Mouse (Mus musculus) liver, embryonic 14.5 days (tissue): ENCODE results near the gene Ephb1. TPM values are rescaled to one million over a fixed set of nuclear protein-coding genes. Genes with fewer than 3 reads are reported as not detected.

Experiments used
- ATAC-seq: fragments of 200-750 bp; cut with Nextera tagmentation; 2 replicates; pipeline ENCODE4 v1.8.0; 2017; ENCODE audit warnings: moderate number of reproducible peaks, mild to moderate bottlenecking, moderate library complexity; ENCODE audit not compliant: insufficient read depth
- DNase-seq, 3 experiments: peaks; one replicate each; pipeline ENCODE4 v3.0.0-alpha.2; 2012 to 2013; ENCODE audit warnings: low read depth in 3 of 3, low spot score in 3 of 3
- H3K27ac ChIP-seq: fragments of 300-500 bp; sonication (generic); 2 replicates; pipeline ENCODE4 v1.5.1; 2014; ENCODE audit warnings: moderate library complexity, mild to moderate bottlenecking, control low read depth, inconsistent platforms
- H3K27me3 ChIP-seq: fragments of 300-500 bp; sonication (generic); 2 replicates; pipeline ENCODE4 v1.6.1; 2014; ENCODE audit warnings: mild to moderate bottlenecking, low read length, moderate library complexity; ENCODE audit not compliant: control insufficient read depth, insufficient read depth
- H3K36me3 ChIP-seq: fragments of 300-500 bp; sonication (generic); replicated peaks from 2 replicates; pipeline ENCODE4 v1.6.1; 2014; ENCODE audit warnings: low read depth; ENCODE audit not compliant: control insufficient read depth, insufficient read depth
- H3K4me1 ChIP-seq, 2 experiments: fragments of 200-500 bp in 1 of 2; fragments of 300-500 bp in 1 of 2; sonication (generic) in 1 of 2; replicated peaks; 2 replicates each; pipeline ENCODE4 v1.6.1; 2012 to 2014; ENCODE audit warnings: antibody characterized with exemption in 1 of 2, inconsistent platforms in 1 of 2, low read length in 1 of 2; ENCODE audit not compliant: control insufficient read depth in 2 of 2, insufficient read depth in 2 of 2
- H3K4me2 ChIP-seq: fragments of 300-500 bp; sonication (generic); 2 replicates; pipeline ENCODE4 v1.6.1; 2014; ENCODE audit warnings: low read depth, mild to moderate bottlenecking, control low read depth, moderate library complexity
- H3K4me3 ChIP-seq, 2 experiments: fragments of 200-500 bp in 1 of 2; fragments of 300-500 bp in 1 of 2; sonication (generic) in 1 of 2; 2 replicates each; pipeline ENCODE4 v1.5.1; 2012 to 2014; ENCODE audit warnings: low read depth in 2 of 2, low read length in 2 of 2, mild to moderate bottlenecking in 2 of 2, control low read depth in 1 of 2, inconsistent platforms in 1 of 2, moderate library complexity in 1 of 2; ENCODE audit not compliant: insufficient read depth in 1 of 2
- H3K9ac ChIP-seq: fragments of 300-500 bp; sonication (generic); replicated peaks from 2 replicates; pipeline ENCODE4 v1.6.1; 2014; ENCODE audit warnings: mild to moderate bottlenecking, control low read depth, moderate library complexity
- H3K9me3 ChIP-seq: fragments of 300-500 bp; sonication (generic); 2 replicates; pipeline ENCODE4 v1.6.1; 2016; ENCODE audit warnings: low read length, mixed read lengths; ENCODE audit not compliant: control insufficient read depth
- CTCF ChIP-seq: IDR thresholded peaks from 2 replicates; pipeline ENCODE4 v1.5.1; 2016; ENCODE audit warnings: antibody characterized with exemption, low read depth, control low read depth
- EP300 ChIP-seq: IDR thresholded peaks from 2 replicates; pipeline ENCODE4 v1.6.1; 2016; ENCODE audit warnings: antibody characterized with exemption, low read depth
- WGBS: fragments of 180-500 bp; shearing (Covaris S2); extraction: QIAGEN DNeasy Blood & Tissue Kit; methylation state at CpG from one replicate; pipeline ENCODE4 v1.1.7; 2014; ENCODE audit not compliant: insufficient replicate concordance; 5-methylcytosine and 5-hydroxymethylcytosine counted together
- polyA plus RNA-seq, 2 experiments: library from polyadenylated mRNA; depleted of rRNA in 1 of 2; stranded (reverse) in 1 of 2; unstranded in 1 of 2; fragments of >200 nt; fragmentation: Nextera tagmentation in 1 of 2; extraction: Ambion mirVana in 1 of 2; gene quantifications; 2 replicates each; pipeline versions ENCODE4 v1.2.1 to v1.2.3; 2012 to 2014

The Ephb1 gene
- polyA plus RNA-seq, 2 experiments, result 0.25 to 0.29 TPM

DNA sequence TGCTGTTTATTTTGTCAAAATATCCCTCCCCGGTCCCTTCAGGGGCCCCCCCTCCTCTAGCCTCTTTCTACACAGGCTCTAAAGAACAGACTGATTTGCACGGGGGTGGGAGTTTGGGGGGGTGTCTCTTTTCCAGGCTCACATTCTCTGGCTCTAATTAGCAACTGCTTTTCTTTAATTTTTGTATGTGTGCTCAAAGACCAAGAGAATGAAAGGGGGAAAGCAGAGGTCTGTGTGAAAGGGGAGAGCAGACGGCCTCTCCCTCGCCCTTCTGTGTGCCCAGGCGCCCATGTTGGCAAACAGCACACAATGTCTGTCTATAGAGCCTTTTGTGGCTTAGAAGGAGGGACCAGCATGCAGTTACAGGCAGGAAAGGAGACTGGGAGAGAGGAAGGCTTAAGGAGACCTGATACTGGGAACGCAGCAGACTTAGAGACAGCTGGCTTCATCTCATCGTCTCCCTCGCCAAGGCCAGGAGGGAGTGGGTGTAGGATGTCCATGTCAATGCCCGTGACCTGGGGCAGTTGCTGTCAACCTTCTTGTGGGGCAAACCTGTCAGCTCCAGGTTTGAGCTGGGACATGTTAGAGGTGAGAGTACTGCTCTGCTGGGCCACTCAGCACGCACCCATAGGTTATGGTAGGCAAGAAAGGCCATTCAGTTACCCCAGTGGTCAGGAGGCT, 172.5 kb downstream of the Ephb1 start:
- H3K4me1 ChIP-seq, result no peaks in the 10 kb centered on the region
- TF ChIP-seq CTCF (no peak), EP300 (no peak)
- H3K36me3 ChIP-seq, result no peaks in the 10 kb centered on the region
- no peak overlapping the region for H3K4me2 ChIP-seq
- no peak overlapping the region for H3K9ac ChIP-seq
- H3K4me3 ChIP-seq, result no peak overlapping the region
- H3K9me3 ChIP-seq, result no peaks in the 10 kb centered on the region
- ATAC-seq (no peak), DNase-seq (no peak)
- no peak overlapping the region for H3K27ac ChIP-seq
- WGBS, result 61% methylated on average over 10 of the region's 10 CpGs
- no peaks in the 10 kb centered on the region for H3K27me3 ChIP-seq

GRCm38 (mm10) chr9:102181276-102181675, 173.2 kb downstream of the Ephb1 start:
- no peak overlapping the region for H3K4me3 ChIP-seq
- H3K27me3 ChIP-seq, result no peaks in the 10 kb centered on the region
- H3K4me2 ChIP-seq, result no peak overlapping the region
- H3K9me3 ChIP-seq, result no peaks in the 10 kb centered on the region
- H3K36me3 ChIP-seq, result no peaks in the 10 kb centered on the region
- WGBS, result 24% methylated on average over 3 of the region's 3 CpGs
- no peak for TF ChIP-seq CTCF
- TF ChIP-seq EP300, result no peak
- H3K9ac ChIP-seq, result no peak overlapping the region
- DNase-seq, result no peak
- H3K4me1 ChIP-seq, result no peaks in the 10 kb centered on the region
- no peak overlapping the region for H3K27ac ChIP-seq
- ATAC-seq, result no peak

DNA sequence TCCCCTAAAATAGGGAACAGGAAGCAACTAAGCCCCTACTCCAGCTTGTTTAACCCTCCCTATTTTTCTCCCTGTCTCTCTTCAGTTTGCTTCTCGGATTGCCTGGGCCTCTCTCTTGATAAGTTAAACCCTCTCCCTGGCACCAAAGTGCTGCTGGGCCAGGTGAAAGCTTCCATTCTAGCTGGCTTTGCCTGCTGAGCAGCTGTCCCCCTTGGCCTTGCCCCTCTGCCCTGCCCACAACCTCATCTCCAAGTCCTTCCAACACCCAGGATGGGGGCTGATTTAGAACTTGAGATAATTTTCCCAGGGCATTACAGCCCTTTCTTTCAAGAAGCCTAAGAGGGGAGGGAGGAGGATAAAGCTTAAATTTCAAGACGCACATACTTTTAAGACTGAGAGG, 174.0 kb downstream of the Ephb1 start:
- Histone ChIP-seq H3K9me3 (no peaks in the 10 kb centered on the region), H3K27ac (no peak overlapping the region), H3K4me3 (no peak overlapping the region), H3K4me2 (no peak overlapping the region), H3K4me1 (no peaks in the 10 kb centered on the region), H3K9ac (no peak overlapping the region), H3K36me3 (no peaks in the 10 kb centered on the region), H3K27me3 (no peaks in the 10 kb centered on the region)
- ATAC-seq (no peak), DNase-seq (no peak)
- 49% methylated on average over 2 of the region's 2 CpGs for WGBS
- TF ChIP-seq EP300 (no peak), CTCF (no peak)

DNA sequence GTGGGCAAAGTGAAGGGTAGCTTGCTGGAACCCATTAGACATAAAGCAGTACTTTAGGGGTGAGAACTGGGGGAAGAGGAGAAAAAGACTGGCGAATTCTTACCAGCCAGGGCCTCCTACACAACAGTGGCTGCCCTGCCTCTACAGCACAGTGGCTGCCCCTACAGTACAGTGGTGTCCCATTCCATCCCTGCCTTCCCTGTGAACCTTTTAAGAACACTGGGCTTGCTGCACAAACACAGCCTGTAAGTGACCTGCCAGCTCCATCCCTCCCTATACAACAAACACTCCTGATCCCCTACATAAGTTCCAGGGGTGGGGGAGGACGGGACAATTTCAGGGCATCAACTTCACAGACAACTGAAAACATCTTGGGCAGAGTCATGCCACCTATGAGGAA, 174.4 kb downstream of the Ephb1 start:
- TF ChIP-seq CTCF (no peak), EP300 (no peak)
- no peak overlapping the region for H3K4me2 ChIP-seq
- 32% methylated on average over 2 of the region's 2 CpGs for WGBS
- no peak for DNase-seq
- no peaks in the 10 kb centered on the region for H3K36me3 ChIP-seq
- H3K27ac ChIP-seq, result no peak overlapping the region
- no peaks in the 10 kb centered on the region for H3K27me3 ChIP-seq
- ATAC-seq, result no peak
- no peaks in the 10 kb centered on the region for H3K9me3 ChIP-seq
- H3K9ac ChIP-seq, result no peak overlapping the region
- no peak overlapping the region for H3K4me3 ChIP-seq
- no peaks in the 10 kb centered on the region for H3K4me1 ChIP-seq

GRCm38 (mm10) chr9:102169706-102170105, 184.8 kb downstream of the Ephb1 start:
- H3K4me1 ChIP-seq, result no peaks in the 10 kb centered on the region
- no peak overlapping the region for H3K9ac ChIP-seq
- ATAC-seq (no peak), DNase-seq (no peak)
- H3K4me3 ChIP-seq, result no peak overlapping the region
- H3K4me2 ChIP-seq, result no peak overlapping the region
- no peak overlapping the region for H3K27ac ChIP-seq
- no peaks in the 10 kb centered on the region for H3K36me3 ChIP-seq
- no peaks in the 10 kb centered on the region for H3K27me3 ChIP-seq
- no peak for TF ChIP-seq EP300
- TF ChIP-seq CTCF, result no peak
- no peaks in the 10 kb centered on the region for H3K9me3 ChIP-seq
- WGBS, result 68% methylated on average over 7 of the region's 7 CpGs
